Mouse (Mus musculus) gastrocnemius, postnatal 25 days (tissue): Measurements from ENCODE around the gene Lin37. TPM values are rescaled to one million over a fixed set of nuclear protein-coding genes. Genes with fewer than 3 reads are reported as not detected.

Source experiments
- microRNA-seq, 2 experiments: library from miRNA; unstranded; fragments of <30 nt; microRNA quantifications; one replicate each; pipeline ENCODE4 v1.2.0; 2021; ENCODE audit warnings: borderline replicate concordance in 2 of 2
- total RNA-seq, 2 experiments: library from RNA; stranded (reverse); gene quantifications; 1 replicate in 1 of 2; 2 replicates in 1 of 2; pipeline ENCODE4 v1.2.3; 2021

Gene Lin37
- total RNA-seq, 2 experiments from 2014 or later = 8.4 to 10.3 TPM

Small RNAs within 50 kb of the gene (microRNA-seq; reads per million reads assigned to microRNA genes)
- 0.74 to 3.7 reads per million in 2 experiments for gene Gm38670
- gene Mir3569 = 0.26 to 0.74 reads per million in 2 experiments

Other genes starting within 250 kb of the Lin37 start
- gene Syne4, start 245.0 kb downstream of the Lin37 start, total RNA-seq = 1 to 10 TPM; 1.2 to 1.4 TPM
- gene E130208F15Rik, start 238.1 kb downstream of the Lin37 start, total RNA-seq = under 1 TPM; 0.31 to 0.46 TPM
- 1 to 10 TPM; 6.5 to 7.3 TPM for gene Sdhaf1, start 235.9 kb downstream of the Lin37 start, total RNA-seq
- gene Lrfn3, start 197.1 kb downstream of the Lin37 start, total RNA-seq = 1 to 10 TPM; 2.5 to 2.6 TPM
- 1 to 10 TPM; 5.8 to 6.5 TPM for gene Tyrobp, start 146.1 kb downstream of the Lin37 start, total RNA-seq
- gene Hcst, start 140.0 kb downstream of the Lin37 start, total RNA-seq = not detected
- gene Nfkbid, start 138.1 kb downstream of the Lin37 start, total RNA-seq = under 1 TPM in 1 of 2 experiments, not detected in 1; 0.27 TPM
- gene Aplp1, start 114.3 kb downstream of the Lin37 start, total RNA-seq = under 1 TPM; 0.72 to 0.95 TPM
- gene Kirrel2, start 102.1 kb downstream of the Lin37 start, total RNA-seq = not detected
- gene Nphs1, start 101.5 kb downstream of the Lin37 start, total RNA-seq = not detected
- not detected for gene Prodh2, start 66.2 kb downstream of the Lin37 start, total RNA-seq
- 1 to 10 TPM in 1 of 2 experiments, under 1 TPM in 1; 0.74 to 1.1 TPM for gene Arhgap33, start 24.8 kb downstream of the Lin37 start, total RNA-seq
- 1,000 to 10,000 TPM; 1,175 to 3,096 TPM for gene Hspb6, start 7.7 kb downstream of the Lin37 start, total RNA-seq
- 1 to 10 TPM; 3.0 to 6.4 TPM for gene Proser3, start 7.5 kb downstream of the Lin37 start, total RNA-seq
- 10 to 100 TPM; 54.1 to 55.6 TPM for gene U2af1l4, start 3.5 kb upstream of the Lin37 start, total RNA-seq
- 1 to 10 TPM; 1.6 to 2.2 TPM for gene Gm49396, start 3.5 kb upstream of the Lin37 start, total RNA-seq
- gene Psenen, start 3.8 kb upstream of the Lin37 start, total RNA-seq = 10 to 100 TPM; 91.2 to 92.1 TPM
- gene Igflr1, start 5.6 kb upstream of the Lin37 start, total RNA-seq = under 1 TPM; 0.46 to 0.75 TPM
- gene Kmt2b, start 28.9 kb upstream of the Lin37 start, total RNA-seq = 10 to 100 TPM; 12.3 to 14.0 TPM
- gene Zbtb32, start 39.1 kb upstream of the Lin37 start, total RNA-seq = not detected
- not detected for gene Upk1a, start 53.0 kb upstream of the Lin37 start, total RNA-seq
- gene Cox6b1, start 66.3 kb upstream of the Lin37 start, total RNA-seq = 1,000 to 10,000 TPM; 1,459 to 1,684 TPM
- not detected for gene Etv2, start 76.0 kb upstream of the Lin37 start, total RNA-seq
- gene Rbm42, start 90.5 kb upstream of the Lin37 start, total RNA-seq = 10 to 100 TPM; 37.2 to 40.1 TPM
- 1 to 10 TPM; 3.5 to 5.1 TPM for gene Haus5, start 105.2 kb upstream of the Lin37 start, total RNA-seq
- gene Pmis2, start 111.8 kb upstream of the Lin37 start, total RNA-seq = 1 to 10 TPM; 2.3 to 3.4 TPM
- not detected for gene 2200002J24Rik, start 139.1 kb upstream of the Lin37 start, total RNA-seq
- gene Atp4a, start 152.4 kb upstream of the Lin37 start, total RNA-seq = under 1 TPM; 0.33 to 0.75 TPM
- 100 to 1,000 TPM; 283 to 405 TPM for gene Tmem147, start 169.7 kb upstream of the Lin37 start, total RNA-seq
- gene Gapdhs, start 183.8 kb upstream of the Lin37 start, total RNA-seq = not detected
- 1 to 10 TPM; 2.3 to 5.6 TPM for gene Sbsn, start 191.6 kb upstream of the Lin37 start, total RNA-seq
- under 1 TPM; 0.43 to 0.51 TPM for gene Dmkn, start 203.9 kb upstream of the Lin37 start, total RNA-seq
- 1 to 10 TPM in 1 of 2 experiments, under 1 TPM in 1; 0.97 to 2.8 TPM for gene Krtdap, start 228.1 kb upstream of the Lin37 start, total RNA-seq